Mouse (Mus musculus) stomach, adult 2 months (tissue): ENCODE results near the gene Hps3. TPM values are rescaled to one million over a fixed set of nuclear protein-coding genes. Genes with fewer than 3 reads are reported as not detected.

Source experiments
- polyA plus RNA-seq: library from polyadenylated mRNA; depleted of rRNA; stranded (reverse); fragments of >200 nt; gene quantifications from 2 replicates; pipeline ENCODE4 v1.2.3, GENCODE M21; 2012; rRNA removed

Hps3 gene
- 5.6 and 17.6 TPM in 2 replicates for polyA plus RNA-seq

GRCm38 (mm10) chr3:20034719-20035404 lies at the start of gene Hps3:
Hps3 (minus strand) TSS chr3:20035315.

GRCm38 (mm10) chr3:20057306-20058196 lies 22.4 kb upstream of the Hps3 start, which contains the start of gene Hltf:
Hltf (plus strand) TSS chr3:20057811.

GRCm38 (mm10) chr3:19956885-19957284 lies 78.2 kb downstream of the Hps3 start, which contains the start of gene Cp:
Cp (plus strand) TSS chr3:19957054.

Other genes with a start within 250 kb of the Hps3 start
- gene Cp, start 78.3 kb downstream of the Hps3 start, polyA plus RNA-seq: 0.38 and 0.52 TPM in 2 replicates
- gene Hltf, start 22.5 kb upstream of the Hps3 start, polyA plus RNA-seq: 0.29 and 0.92 TPM in 2 replicates
- gene Gyg, start 120.0 kb upstream of the Hps3 start, polyA plus RNA-seq: 4.5 and 5.2 TPM in 2 replicates
- gene Cpa3, start 206.9 kb upstream of the Hps3 start, polyA plus RNA-seq: 0.23 and 0.34 TPM in 2 replicates
- gene Cpb1, start 240.4 kb upstream of the Hps3 start, polyA plus RNA-seq: 0.10 and 0.45 TPM in 2 replicates